Mouse (Mus musculus): ENCODE data around the gene Ptger1.

GRCm38 (mm10) chr8:83664931-83665625, 1.4 kb upstream of the Ptger1 start:
- TF ChIP-seq POLR2A (IDR thresholded peaks at IDR 0.05; ENCODE audit: insufficient read depth, low read length) (no peak), CTCF (IDR thresholded peaks at IDR 0.05; ENCODE audit: low read depth, low read length) (no peak)
